Mouse (Mus musculus): ENCODE results near the gene Fam50a.
"Not testable (repeated sequence)": the region's sequence is repeated elsewhere in the genome, so short reads cannot be mapped to it uniquely, and the experiment has no call there.

Fam50a gene

DNA sequence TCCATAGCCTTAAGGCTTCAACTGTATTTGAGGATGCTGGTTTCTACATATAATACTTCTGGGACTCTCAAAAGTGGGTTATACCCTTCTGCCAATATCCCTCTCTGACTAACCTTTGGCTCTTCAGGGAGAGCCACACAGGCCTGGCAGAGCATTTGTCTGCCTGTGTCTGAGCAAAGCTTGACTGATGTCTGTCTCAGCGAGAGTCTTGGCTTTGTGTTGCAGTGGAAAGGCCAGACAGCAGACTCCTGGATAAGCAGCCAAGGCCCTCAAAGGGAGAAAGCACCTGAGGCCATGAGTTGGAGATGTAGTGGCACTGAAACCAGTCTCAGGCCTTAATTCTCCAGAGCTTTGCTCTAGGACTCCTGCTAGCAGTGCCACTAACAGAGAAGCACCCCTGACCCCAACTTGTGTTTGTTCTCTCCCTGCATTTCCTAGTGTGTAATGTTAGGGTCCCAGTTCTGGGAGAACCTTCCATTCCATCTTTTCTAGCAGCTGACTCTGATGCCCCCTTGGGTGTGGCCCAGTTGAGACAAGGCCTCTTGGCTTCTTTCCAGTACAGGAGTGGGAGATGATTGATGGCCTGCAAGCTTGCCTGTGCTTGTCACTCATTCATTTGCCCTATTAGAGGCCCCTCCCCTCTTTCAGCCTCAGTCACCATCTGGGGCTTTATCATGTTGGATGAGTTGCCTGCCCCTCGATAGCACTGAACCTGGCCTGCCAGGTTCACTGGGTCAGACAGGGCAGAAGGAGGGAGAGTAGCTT is 17.5 kb downstream of the Fam50a start:
- no peak for DNase-seq (ENCODE audit: low read depth, low spot score)

DNA sequence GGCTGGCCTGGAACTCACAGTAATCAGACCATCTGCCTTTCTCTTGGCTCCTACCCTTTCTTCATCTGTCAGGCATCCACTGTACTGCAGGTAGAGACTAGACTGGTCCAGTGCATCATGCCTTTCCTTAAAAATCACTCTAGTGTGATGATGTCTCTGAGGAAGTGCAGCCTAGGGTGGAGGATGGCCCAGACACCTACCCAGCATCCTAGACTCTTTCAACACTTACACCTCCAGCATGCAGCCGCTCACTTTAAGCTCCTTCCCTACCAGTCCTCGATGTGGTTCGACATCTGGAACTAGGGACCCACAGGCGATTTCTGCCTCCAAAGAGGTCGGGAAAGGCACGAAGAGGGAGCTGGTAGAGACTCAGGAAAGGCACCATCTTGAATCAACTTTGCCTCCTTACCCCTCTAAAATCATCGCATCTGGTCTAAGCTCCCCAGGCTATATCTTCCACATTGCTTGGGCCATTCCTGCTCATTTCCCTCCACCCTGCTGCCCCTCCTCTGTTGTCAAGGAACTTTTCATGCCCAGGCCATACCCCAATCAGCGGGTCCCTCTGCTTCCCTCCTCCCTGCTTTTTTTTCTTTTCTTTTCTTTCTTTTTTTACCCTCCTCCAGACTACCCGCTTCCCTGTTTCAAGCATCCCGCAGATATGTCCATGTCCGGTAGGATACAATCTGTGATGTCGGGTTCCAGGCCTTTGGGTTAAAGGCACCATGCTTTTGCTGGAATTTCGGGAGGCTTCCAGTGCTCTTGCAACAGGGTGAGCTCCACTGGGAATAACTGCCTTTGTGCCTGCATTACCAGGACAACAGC is 40.0 kb downstream of the Fam50a start:
- peak; percentile 26 for DNase-seq (ENCODE audit: low read depth, low spot score)

DNA sequence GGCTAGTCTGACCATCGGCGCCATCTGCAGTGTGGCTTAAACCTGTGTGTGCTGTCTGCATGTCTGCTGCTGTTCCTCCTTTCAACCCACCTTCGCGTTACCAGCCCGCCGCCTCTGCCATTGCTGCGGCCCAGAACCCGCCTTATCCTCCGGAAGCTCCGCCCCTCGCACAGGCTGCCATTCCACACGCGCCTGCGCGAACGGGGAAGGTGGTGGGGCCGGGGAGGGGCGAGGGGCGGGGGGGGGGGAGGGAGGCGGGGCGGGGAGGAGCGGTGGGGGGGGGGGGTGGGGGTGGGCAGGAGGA is 40.6 kb downstream of the Fam50a start, which contains the start of gene Lage3:
TSS of gene Lage3 (minus strand) at position 152 of the 304 bp plus-strand sequence.
- DNase-seq (ENCODE audit: low read depth, low spot score): peak; percentile 70

DNA sequence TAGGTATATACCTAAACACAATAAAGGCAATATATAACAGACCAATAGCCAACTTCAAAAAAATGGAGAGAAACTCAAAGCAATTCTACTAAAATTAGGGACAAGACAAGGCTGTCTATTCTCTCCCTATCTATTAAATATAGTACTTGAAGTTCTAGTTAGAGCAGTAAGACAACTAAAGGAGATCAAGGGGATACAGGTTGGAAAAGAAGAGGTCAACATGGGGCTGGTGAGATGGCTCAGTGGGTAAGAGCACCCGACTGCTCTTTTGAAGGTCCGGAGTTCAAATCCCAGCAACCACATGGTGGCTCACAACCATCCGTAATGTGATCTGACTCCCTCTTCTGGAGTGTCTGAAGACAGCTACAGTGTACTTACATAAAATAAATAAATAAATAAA is 44.2 kb downstream of the Fam50a start:
- DNase-seq (ENCODE audit: low read depth, low spot score): not testable (repeated sequence)

DNA sequence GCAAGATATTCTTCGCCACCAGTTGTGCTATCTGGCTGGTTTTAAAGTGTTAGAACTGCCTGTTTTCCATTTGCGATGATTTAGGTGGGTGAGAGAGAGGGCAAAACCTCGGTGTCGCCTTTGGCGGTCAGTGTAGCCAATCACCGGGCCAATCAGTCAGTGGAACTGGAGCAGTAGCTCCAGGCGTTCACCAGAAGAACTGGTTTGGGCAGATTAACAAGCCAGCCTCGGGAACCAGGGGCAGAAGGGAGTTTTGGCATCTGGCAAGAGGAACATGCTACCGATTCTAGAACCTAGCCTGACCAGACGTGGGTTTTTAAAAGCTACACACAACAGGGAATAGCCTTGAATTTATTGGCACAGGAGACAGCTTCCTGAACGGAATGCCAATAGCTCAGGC is 46.3 kb downstream of the Fam50a start:
- DNase-seq (ENCODE audit: low read depth, low spot score): peak; percentile 33

DNA sequence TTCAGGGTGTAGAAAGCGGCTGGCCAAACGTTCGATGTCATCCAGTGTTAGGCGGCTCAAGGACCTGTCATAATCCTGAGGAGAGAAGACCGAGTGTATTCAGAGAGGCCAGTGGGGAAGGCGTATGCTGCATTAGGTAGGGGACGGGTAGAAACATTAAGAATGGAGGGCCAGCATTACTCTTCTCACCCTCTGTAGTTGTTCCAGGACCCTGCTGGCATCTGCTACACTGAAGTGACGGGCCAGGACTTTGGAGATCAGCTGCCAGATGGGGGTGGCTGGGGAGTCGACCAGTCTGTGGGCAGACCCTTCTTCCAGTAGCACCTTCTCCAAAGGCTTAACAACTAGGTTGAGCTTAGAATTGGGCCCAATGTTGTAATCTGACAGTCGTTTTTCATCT is 54.7 kb downstream of the Fam50a start:
- no peak for DNase-seq (ENCODE audit: low read depth, low spot score)

DNA sequence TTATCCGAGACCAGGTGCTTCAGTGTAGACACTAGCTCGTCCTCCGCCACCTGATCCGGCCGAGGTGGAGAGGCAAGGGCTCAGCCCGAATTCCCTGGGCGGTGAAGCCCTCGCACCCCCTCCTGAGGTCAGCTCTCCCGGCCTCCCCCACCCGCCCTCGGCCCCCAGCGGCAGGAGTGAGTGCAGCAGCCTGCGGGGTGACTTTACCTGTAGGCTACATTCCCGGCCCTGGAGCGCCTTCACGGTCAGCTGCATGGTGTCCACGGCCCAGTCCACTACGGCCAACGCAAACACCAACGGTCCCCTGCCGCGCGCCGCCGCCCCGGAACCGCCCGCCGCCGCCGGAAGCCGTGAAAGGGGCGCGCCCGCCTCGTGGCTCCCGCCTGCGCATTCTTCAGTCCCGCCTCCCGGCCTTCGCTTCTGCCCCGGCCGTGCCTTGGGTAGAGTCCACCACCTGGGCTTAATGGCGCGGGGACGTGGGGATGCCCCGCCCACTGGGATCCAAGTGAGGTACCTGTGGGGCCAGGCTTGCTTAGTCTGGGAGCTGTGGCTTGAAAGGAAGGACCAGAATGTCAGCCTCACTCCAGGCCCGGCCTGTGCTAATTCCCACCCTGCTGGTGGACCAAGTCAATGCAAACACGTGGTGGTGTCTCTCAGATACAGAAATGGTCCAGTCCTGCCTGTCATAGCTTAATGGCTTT is 55.5 kb downstream of the Fam50a start:
- DNase-seq (ENCODE audit: low read depth, low spot score): peak; percentile 67

Data from R1 (cell line).